Mouse (Mus musculus): ENCODE data around the gene Htra1.

DNA sequence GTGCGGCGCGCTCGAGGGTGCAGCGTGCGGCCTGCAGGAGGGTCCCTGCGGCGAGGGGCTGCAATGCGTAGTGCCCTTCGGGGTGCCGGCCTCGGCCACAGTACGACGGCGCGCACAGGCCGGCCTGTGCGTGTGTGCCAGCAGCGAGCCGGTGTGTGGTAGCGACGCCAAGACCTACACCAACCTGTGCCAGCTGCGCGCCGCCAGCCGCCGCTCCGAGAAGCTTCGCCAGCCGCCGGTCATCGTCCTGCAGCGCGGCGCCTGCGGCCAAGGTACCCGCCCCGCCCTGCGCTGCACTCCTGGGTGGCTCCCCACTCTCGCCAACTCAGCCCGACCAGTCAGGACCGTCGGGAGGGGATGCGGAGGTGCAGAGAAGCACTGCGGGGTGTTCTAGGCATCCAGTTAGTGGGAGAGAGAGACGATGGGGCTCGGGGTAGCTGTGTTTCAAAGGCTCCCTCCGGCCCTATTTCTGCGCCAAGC lies 601 bp downstream of the Htra1 start:
- TF ChIP-seq POLR2A (IDR thresholded peaks at IDR 0.05; ENCODE audit: insufficient read depth, low read length) (no peak), EP300 (IDR thresholded peaks at IDR 0.05; ENCODE audit: insufficient read depth, low read depth, low read length) (no peak)
